Mouse (Mus musculus) kidney, embryonic 14.5 days (tissue): ENCODE results near the gene Foxn3. TPM values are rescaled to one million over a fixed set of nuclear protein-coding genes. Genes with fewer than 3 reads are reported as not detected.

Source experiments
- ATAC-seq: fragments of 200-750 bp; cut with Nextera tagmentation; 2 replicates; pipeline ENCODE4 v1.8.0; 2017; ENCODE audit warnings: moderate number of reproducible peaks, mild to moderate bottlenecking, moderate TSS enrichment, moderate library complexity; ENCODE audit not compliant: low FRiP score, low TSS enrichment
- H3K27ac ChIP-seq: fragments of 300-500 bp; sonication (generic); 2 replicates; pipeline ENCODE4 v1.5.1; 2014; ENCODE audit warnings: low read depth, mild to moderate bottlenecking, low read length, moderate library complexity, mixed read lengths
- H3K27me3 ChIP-seq: fragments of 300-500 bp; sonication (generic); 2 replicates; pipeline ENCODE4 v1.6.1; 2014; ENCODE audit warnings: mild to moderate bottlenecking, low read length; ENCODE audit not compliant: control insufficient read depth, insufficient read depth
- H3K36me3 ChIP-seq: fragments of 300-500 bp; sonication (generic); 2 replicates; pipeline ENCODE4 v1.6.1; 2014; ENCODE audit warnings: low read length, mixed read lengths; ENCODE audit not compliant: control insufficient read depth, insufficient read depth
- H3K4me1 ChIP-seq: fragments of 300-500 bp; sonication (generic); 2 replicates; pipeline ENCODE4 v1.6.1; 2014; ENCODE audit warnings: low read length, mixed read lengths; ENCODE audit not compliant: control insufficient read depth, insufficient read depth
- H3K4me2 ChIP-seq: fragments of 300-500 bp; sonication (generic); replicated peaks from 2 replicates; pipeline ENCODE4 v1.6.1; 2014; ENCODE audit warnings: low read depth, mild to moderate bottlenecking, low read length
- H3K4me3 ChIP-seq: fragments of 300-500 bp; sonication (generic); 2 replicates; pipeline ENCODE4 v1.5.1; 2014; ENCODE audit warnings: mild to moderate bottlenecking, low read length
- H3K9ac ChIP-seq: fragments of 300-500 bp; sonication (generic); 2 replicates; pipeline ENCODE4 v1.6.1; 2014; ENCODE audit warnings: low read depth, mild to moderate bottlenecking, low read length, moderate library complexity
- H3K9me3 ChIP-seq: fragments of 300-500 bp; sonication (generic); 2 replicates; pipeline ENCODE4 v1.6.1; 2016; ENCODE audit warnings: low read length; ENCODE audit not compliant: control insufficient read depth
- WGBS: fragments of 180-500 bp; shearing (Covaris S2); extraction: QIAGEN DNeasy Blood & Tissue Kit; methylation state at CpG from one replicate; pipeline ENCODE4 v1.1.7; 2014; 5-methylcytosine and 5-hydroxymethylcytosine counted together
- polyA plus RNA-seq: library from polyadenylated mRNA; unstranded; fragments of >200 nt; fragmentation: Nextera tagmentation; extraction: Ambion mirVana; gene quantifications from 2 replicates; pipeline ENCODE4 v1.2.1, GENCODE M21; 2014

Gene Foxn3
- polyA plus RNA-seq, 1 experiment from 2014 or later, result 70.2 TPM

- Histone ChIP-seq H3K9me3 (no peaks in the 10 kb centered on the region; the same call in 1 of the 2 replicates), H3K4me2 (no peak overlapping the region), H3K4me3 (no peak overlapping the region), H3K27me3 (no peaks in the 10 kb centered on the region), H3K27ac (no peak overlapping the region), H3K4me1 (peaks cover 24% of the 10 kb centered on the region), H3K36me3 (peaks cover 3% of the 10 kb centered on the region; the same call in 1 of the 2 replicates), H3K9ac (no peak overlapping the region)
- WGBS, result 69% methylated on average over 10 of the region's 10 CpGs
- no peak for ATAC-seq
Measured at GRCm38 (mm10) chr12:99377069-99377468, 186.3 kb downstream of the Foxn3 start.

GRCm38 (mm10) chr12:99375878-99376454 lies 187.4 kb downstream of the Foxn3 start:
- WGBS, result 75% methylated on average over 8 of the region's 8 CpGs
- peaks cover 33% of the 10 kb centered on the region for H3K4me1 ChIP-seq
- H3K9ac ChIP-seq, result no peak overlapping the region
- no peak for ATAC-seq
- no peaks in the 10 kb centered on the region for H3K27me3 ChIP-seq
- H3K4me3 ChIP-seq, result no peak overlapping the region
- no peaks in the 10 kb centered on the region for H3K36me3 ChIP-seq
- no peak overlapping the region for H3K27ac ChIP-seq
- H3K4me2 ChIP-seq, result no peak overlapping the region
- no peaks in the 10 kb centered on the region; the same call in 1 of the 2 replicates for H3K9me3 ChIP-seq

GRCm38 (mm10) chr12:99375426-99375825 lies 188.0 kb downstream of the Foxn3 start:
- H3K4me2 ChIP-seq, result no peak overlapping the region
- H3K4me3 ChIP-seq, result no peak overlapping the region
- no peak for ATAC-seq
- H3K27me3 ChIP-seq, result no peaks in the 10 kb centered on the region
- peaks cover 33% of the 10 kb centered on the region for H3K4me1 ChIP-seq
- no peaks in the 10 kb centered on the region; the same call in 1 of the 2 replicates for H3K9me3 ChIP-seq
- H3K9ac ChIP-seq, result no peak overlapping the region
- H3K27ac ChIP-seq, result no peak overlapping the region
- WGBS, result 77% methylated on average over 6 of the region's 6 CpGs
- no peaks in the 10 kb centered on the region for H3K36me3 ChIP-seq

GRCm38 (mm10) chr12:99374099-99374600 lies 189.2 kb downstream of the Foxn3 start:
- no peaks in the 10 kb centered on the region for H3K27me3 ChIP-seq
- H3K4me1 ChIP-seq, result peaks cover 25% of the 10 kb centered on the region
- no peak overlapping the region for H3K27ac ChIP-seq
- H3K9ac ChIP-seq, result no peak overlapping the region
- 77% methylated on average over 12 of the region's 12 CpGs for whole genome bisulfite sequencing
- no peaks in the 10 kb centered on the region; the same call in 1 of the 2 replicates for H3K9me3 ChIP-seq
- no peak overlapping the region for H3K4me3 ChIP-seq
- ATAC-seq, result no peak
- H3K36me3 ChIP-seq, result no peaks in the 10 kb centered on the region
- no peak overlapping the region for H3K4me2 ChIP-seq

GRCm38 (mm10) chr12:99373584-99373983 lies 189.8 kb downstream of the Foxn3 start:
- H3K9ac ChIP-seq, result no peak overlapping the region
- peaks cover 19% of the 10 kb centered on the region; the same call in 1 of the 2 replicates for H3K4me1 ChIP-seq
- no peaks in the 10 kb centered on the region for H3K36me3 ChIP-seq
- no peak overlapping the region for H3K27ac ChIP-seq
- H3K4me2 ChIP-seq, result no peak overlapping the region
- 74% methylated on average over 4 of the region's 4 CpGs for WGBS
- no peak overlapping the region for H3K4me3 ChIP-seq
- no peaks in the 10 kb centered on the region for H3K27me3 ChIP-seq
- H3K9me3 ChIP-seq, result no peaks in the 10 kb centered on the region; the same call in 1 of the 2 replicates
- ATAC-seq, result no peak

GRCm38 (mm10) chr12:99371500-99371899 lies 191.9 kb downstream of the Foxn3 start:
- WGBS, result 15% methylated on average over 5 of the region's 5 CpGs
- Histone ChIP-seq H3K9ac (no peak overlapping the region), H3K4me2 (no peak overlapping the region), H3K4me1 (peaks cover 9% of the 10 kb centered on the region; the same call in 1 of the 2 replicates), H3K27me3 (no peaks in the 10 kb centered on the region), H3K4me3 (no peak overlapping the region), H3K36me3 (no peaks in the 10 kb centered on the region), H3K9me3 (no peaks in the 10 kb centered on the region; the same call in 1 of the 2 replicates), H3K27ac (no peak overlapping the region)
- peak; percentile 51 for ATAC-seq

- no peak for ATAC-seq
- H3K4me2 ChIP-seq, result no peak overlapping the region
- peaks cover 9% of the 10 kb centered on the region; the same call in 1 of the 2 replicates for H3K4me1 ChIP-seq
- WGBS, result 92% methylated on average over 10 of the region's 10 CpGs
- no peaks in the 10 kb centered on the region for H3K9me3 ChIP-seq
- H3K27me3 ChIP-seq, result no peaks in the 10 kb centered on the region
- H3K27ac ChIP-seq, result no peak overlapping the region
- no peaks in the 10 kb centered on the region for H3K36me3 ChIP-seq
- no peak overlapping the region for H3K9ac ChIP-seq
- no peak overlapping the region for H3K4me3 ChIP-seq
Measured at GRCm38 (mm10) chr12:99368251-99368650, 195.1 kb downstream of the Foxn3 start.

GRCm38 (mm10) chr12:99365999-99366398 lies 197.4 kb downstream of the Foxn3 start:
- H3K4me3 ChIP-seq, result no peak overlapping the region
- ATAC-seq, result no peak
- H3K9me3 ChIP-seq, result no peaks in the 10 kb centered on the region
- H3K4me2 ChIP-seq, result no peak overlapping the region
- H3K36me3 ChIP-seq, result no peaks in the 10 kb centered on the region
- peaks cover 3% of the 10 kb centered on the region; the same call in 1 of the 2 replicates for H3K4me1 ChIP-seq
- WGBS, result 75% methylated on average over 9 of the region's 9 CpGs
- no peaks in the 10 kb centered on the region for H3K27me3 ChIP-seq
- H3K27ac ChIP-seq, result no peak overlapping the region
- H3K9ac ChIP-seq, result no peak overlapping the region

- no peaks in the 10 kb centered on the region for H3K27me3 ChIP-seq
- no peaks in the 10 kb centered on the region for H3K9me3 ChIP-seq
- H3K4me1 ChIP-seq, result peaks cover 3% of the 10 kb centered on the region; the same call in 1 of the 2 replicates
- no peak overlapping the region for H3K27ac ChIP-seq
- WGBS, result 86% methylated on average over 6 of the region's 6 CpGs
- H3K9ac ChIP-seq, result no peak overlapping the region
- H3K4me3 ChIP-seq, result no peak overlapping the region
- ATAC-seq, result no peak
- no peaks in the 10 kb centered on the region for H3K36me3 ChIP-seq
- H3K4me2 ChIP-seq, result no peak overlapping the region
Measured at GRCm38 (mm10) chr12:99364201-99364600, 199.2 kb downstream of the Foxn3 start.
